Mouse (Mus musculus) ovary, adult 18-20 months (tissue): ENCODE measurements around the gene Ggcx.

Experiments
- DNase-seq: peaks from one replicate; pipeline ENCODE4 v3.0.0; 2022; ENCODE audit warnings: low spot score, mixed read lengths

Ggcx gene

DNA sequence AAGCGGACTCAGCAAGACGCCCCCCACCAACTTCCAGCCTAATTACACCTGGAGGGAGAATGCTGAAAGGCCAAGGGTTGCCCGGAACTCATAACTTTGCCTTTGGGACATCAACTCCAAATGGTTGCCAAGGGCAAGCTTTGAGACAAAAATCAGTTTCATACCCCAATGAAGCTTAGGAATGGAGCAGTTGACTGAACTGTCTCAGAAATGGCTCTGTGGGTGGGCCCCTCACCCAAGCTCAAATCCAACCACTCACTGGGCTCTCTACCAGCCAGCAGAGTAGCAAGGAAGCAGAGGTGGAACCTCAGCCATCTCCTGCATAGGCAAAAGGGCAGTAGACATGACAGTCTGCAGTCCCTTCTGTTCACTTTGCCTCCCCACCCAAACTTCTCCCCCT, 26.3 kb upstream of the Ggcx start:
- no peak for DNase-seq

- no peak for DNase-seq
Observed at GRCm38 (mm10) chr6:72388266-72388665, 25.8 kb upstream of the Ggcx start.

- no peak for DNase-seq
Observed at GRCm38 (mm10) chr6:72388791-72389329, 25.2 kb upstream of the Ggcx start.

GRCm38 (mm10) chr6:72389471-72389940, 24.6 kb upstream of the Ggcx start:
- no peak for DNase-seq

DNA sequence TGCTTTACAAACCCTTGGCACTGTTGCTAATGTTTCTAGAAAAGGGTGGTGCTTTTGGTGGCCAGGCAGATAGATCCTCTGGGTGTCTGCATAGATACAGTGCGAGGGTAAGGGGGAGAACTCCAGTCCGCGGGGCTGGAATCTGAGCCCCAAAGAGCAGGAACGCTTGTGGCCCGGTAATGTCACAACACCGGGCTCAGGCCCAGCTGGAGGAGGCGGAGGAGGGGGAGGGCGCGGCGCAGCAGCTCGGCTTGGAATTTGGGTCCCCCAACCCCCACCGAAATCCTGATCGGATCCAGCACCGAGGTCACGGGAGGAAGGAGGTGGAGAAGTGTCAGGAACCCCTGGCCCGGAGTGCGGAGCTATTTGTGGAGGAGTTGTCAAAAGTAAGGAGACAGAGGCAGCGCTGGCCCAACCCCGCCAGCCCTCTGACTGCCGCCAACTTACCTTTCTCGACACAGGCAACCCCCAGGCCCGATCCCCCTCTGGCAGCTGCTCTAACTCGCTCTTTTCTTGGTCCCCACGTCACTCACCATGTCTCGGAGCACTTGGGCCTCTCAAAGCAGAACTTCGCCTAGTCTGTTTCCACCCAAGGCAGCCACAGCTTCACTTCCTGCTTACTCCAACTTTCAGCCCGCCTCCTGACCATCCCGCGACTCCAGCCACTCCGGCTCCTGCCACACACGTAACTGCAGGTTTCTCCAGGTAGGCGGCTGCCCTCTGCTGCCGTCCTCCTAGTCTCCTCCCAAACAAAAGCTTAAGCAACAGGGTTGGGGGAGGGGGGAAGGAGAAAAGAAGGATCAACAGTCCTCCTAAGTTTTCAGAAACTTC, 24.0 kb upstream of the Ggcx start, which contains the start of gene Vamp8:
Gene Vamp8, minus strand, starts transcription at position 763 of the 831 bp plus-strand sequence.
- DNase-seq, result peak; percentile 72

GRCm38 (mm10) chr6:72390795-72391521, 23.1 kb upstream of the Ggcx start:
- no peak for DNase-seq

GRCm38 (mm10) chr6:72392341-72392740, 21.8 kb upstream of the Ggcx start:
- DNase-seq, result no peak

- DNase-seq, result no peak
Observed at GRCm38 (mm10) chr6:72396837-72397251, 17.3 kb upstream of the Ggcx start.

DNA sequence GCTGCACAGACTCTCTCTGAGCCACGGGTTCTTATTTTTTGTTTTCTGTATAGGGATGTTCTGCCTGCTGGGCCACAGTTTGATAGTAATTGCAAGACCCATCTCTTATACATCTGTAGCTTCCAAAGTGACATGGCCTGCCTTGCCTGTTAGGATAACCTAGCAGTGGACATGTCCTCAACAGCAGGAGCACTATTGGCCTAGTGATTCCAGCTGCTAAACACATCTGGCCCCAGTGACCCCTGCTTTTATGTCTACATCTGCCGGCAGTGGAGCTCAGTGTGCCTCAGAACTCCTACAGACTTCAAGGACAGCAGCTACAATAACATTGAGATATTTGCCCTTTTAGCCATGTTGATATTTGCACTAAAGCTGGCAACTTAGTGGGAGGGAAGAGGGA, 14.1 kb upstream of the Ggcx start:
- DNase-seq, result no peak

DNA sequence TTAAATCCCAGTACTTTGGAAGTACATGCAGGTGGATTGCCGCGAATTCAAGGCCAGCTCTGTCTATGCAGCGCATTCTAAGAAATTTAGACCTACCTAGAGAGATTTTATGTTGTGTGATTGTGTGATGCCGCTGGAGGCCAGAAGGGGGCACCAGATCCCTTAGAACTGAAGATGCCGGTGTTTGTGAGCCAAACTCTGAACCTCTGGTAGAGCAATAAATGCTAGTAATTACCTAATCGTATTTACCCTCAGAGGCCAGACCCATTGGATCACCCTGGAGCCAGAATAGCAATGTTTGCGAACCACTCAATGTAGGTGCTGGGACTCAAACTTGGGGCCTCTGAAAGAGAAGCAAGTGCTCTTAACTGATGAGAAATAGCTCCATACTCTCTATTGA, 12.2 kb upstream of the Ggcx start:
- peak; percentile 36 for DNase-seq

DNA sequence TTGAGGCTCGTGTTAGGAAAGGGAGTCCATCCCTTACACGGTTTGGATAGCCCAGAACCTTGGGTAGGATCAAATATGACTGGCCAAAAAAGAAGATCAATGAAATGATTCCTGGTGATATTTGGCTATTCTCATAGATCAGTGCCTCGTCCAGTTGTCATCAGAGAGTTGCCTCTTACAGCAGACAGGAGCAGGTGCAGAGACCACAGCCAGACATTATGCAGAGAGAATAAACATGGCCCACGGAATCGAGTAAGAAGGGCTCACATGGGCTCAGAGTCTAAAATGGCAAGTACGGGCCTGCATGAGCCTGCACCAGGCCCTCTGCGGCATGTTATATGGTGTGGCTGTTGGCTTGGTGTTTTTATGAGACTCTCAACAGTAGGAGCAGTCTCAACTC, 8.8 kb upstream of the Ggcx start:
- DNase-seq, result no peak

GRCm38 (mm10) chr6:72407119-72407518, 7.0 kb upstream of the Ggcx start:
- peak; percentile 59 for DNase-seq

- no peak for DNase-seq
Observed at GRCm38 (mm10) chr6:72409567-72409966, 4.5 kb upstream of the Ggcx start.

DNA sequence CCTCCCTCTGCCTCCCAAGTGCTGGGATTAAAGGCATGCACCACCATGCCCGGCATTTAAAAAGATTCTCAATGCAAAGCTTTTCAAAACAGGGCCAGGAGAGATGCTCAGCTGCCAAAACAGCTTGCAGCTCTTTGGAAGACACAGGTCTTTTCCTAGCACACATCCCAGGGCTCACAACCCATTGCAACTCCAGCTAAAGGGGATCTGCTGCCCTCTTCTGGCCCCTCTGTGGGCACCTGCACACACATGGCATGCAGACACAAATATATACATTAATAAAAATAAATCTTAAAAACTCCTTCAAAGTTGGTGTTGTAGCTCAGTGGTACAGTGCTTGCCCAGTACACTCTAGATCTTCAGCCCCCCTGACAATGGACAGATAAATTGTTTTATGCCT, 4.1 kb upstream of the Ggcx start:
- DNase-seq, result no peak

- DNase-seq, result no peak
Observed at GRCm38 (mm10) chr6:72410518-72410917, 3.6 kb upstream of the Ggcx start.

GRCm38 (mm10) chr6:72415181-72415580, 1.1 kb downstream of the Ggcx start:
- no peak for DNase-seq

DNA sequence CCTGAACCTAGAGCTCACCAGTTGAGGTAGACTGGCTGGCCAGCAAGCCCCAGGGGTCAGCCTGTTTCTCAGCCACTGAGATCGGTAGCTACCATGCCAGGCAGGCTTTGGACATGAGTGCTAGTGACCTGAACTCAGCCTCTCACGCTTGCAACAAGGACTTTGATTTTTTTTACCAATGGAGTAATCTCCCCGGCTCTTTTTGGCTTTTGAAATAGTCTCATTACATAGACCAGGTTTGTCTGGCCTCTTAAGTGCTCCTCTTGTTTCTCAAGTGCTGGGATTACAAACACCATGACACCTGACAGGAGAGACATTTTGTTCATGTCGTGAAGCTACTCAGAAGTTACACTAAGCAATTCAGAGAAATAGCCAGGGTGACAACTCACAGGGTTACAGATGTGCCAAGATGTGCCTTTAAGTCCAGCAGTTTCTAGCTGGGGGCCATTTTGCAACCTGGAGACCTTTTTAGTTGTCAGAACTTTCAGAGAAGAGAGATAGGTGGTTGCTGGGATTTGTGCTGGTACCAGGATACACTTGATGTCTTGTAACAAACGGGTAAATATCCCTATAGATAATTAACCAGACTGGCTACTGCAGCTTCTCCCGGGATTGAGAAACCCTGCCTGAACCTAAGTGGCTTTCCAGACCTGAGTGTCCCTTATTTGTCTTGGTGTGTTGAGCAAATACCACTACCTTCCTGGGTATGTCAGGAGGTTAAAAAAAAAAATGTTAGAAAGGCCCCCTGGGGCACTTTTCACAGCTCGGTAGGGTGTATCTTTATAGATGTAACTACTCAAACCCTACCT, 2.1 kb downstream of the Ggcx start:
- no peak for DNase-seq

DNA sequence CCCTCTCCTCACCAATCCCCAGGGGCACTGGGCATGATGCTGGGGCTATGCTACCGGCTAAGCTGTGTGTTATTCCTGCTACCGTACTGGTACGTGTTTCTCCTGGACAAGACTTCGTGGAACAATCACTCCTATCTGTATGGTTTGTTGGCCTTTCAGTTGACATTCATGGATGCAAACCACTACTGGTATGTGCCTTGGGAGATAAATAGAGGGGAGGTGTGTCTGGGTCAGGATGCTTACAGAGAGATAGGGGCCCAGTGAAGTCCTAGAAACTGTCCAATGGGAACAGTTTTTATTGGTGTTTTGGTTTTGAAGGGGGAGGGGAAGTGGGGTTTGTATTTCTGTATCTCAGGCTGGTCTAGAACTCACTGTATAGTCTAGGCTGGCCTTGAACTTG, 4.2 kb downstream of the Ggcx start:
- DNase-seq, result no peak

DNA sequence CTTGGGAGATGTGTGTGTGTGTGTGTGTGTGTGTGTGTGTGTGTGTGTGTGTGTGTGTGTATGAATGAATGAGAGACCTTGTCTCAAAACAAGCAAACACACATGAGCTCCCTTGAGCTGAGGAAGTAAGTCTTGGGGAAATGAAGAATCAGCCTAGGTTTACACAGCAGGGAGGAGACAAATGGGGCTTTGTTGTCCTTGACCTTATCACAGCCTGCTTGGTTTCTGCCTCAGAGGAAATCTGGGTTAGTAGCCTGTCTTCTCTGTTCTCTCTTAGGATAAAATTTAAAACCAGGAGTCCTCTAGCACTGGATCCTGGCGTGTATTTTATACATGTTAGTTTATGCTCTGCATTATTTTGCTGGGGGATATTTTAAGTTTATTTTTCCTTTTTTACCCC, 5.7 kb downstream of the Ggcx start:
- DNase-seq, result no peak

GRCm38 (mm10) chr6:72420901-72421300, 6.8 kb downstream of the Ggcx start:
- no peak for DNase-seq

DNA sequence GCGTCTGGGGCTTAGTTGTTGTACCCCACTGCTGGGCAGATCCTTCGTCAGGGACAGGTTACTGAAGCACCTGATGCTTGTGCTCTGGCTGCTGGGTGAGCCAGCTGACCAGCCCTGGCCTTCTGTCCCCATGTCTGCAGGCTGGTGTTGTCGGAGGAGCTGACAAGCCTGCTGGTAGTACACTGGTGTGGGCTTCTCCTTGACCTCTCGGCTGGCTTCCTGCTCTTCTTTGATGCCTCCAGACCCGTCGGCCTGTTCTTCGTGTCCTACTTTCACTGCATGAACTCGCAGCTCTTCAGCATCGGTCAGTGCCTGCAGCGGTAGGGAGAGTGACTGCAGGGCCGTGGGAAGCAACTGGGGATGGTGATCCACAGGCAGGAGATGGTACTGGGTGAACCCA, 11.5 kb downstream of the Ggcx start:
- DNase-seq, result no peak

DNA sequence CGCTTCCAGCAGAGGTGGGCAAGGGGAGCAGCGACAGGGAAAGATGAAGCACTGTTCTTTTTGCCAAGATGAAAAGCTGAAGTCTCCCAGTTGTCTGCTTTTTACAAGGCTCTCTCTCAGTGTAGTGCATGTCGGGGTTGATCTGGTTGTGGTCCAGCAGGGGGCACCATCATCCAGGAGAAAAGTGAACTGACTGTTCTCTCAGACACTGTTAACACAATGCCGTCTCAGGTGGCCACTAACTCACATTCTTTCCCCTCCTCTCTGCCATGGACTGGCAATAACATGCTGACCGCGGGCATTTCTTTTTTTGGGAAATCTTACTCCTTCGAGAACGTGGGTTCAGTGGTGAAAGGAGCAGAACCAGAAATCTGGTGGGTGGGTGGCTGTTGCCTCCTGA, 13.9 kb downstream of the Ggcx start:
- peak; percentile 33 for DNase-seq
